Mouse (Mus musculus): ENCODE measurements around the gene Ift122. TPM values are rescaled to one million over a fixed set of nuclear protein-coding genes. Genes with fewer than 3 reads are reported as not detected.

Ift122 gene
- polyA plus RNA-seq, 1 experiment from 2014 or later: 23.9 TPM

- WGBS: 26% methylated on average over 5 of the region's 5 CpGs
- H3K27ac ChIP-seq (ENCODE audit: low read length): no peak overlapping the region
- H3K4me1 ChIP-seq (ENCODE audit: control insufficient read depth, insufficient read depth, low read length): peaks cover 12% of the 10 kb centered on the region
- no peaks in the 10 kb centered on the region for H3K9me3 ChIP-seq (ENCODE audit: control insufficient read depth, low read depth, low read length)
- no peak for ATAC-seq (ENCODE audit: insufficient number of reproducible peaks, insufficient read depth, low FRiP score, low read depth)
- H3K4me3 ChIP-seq (ENCODE audit: low read depth, low read length): no peak overlapping the region
- H3K9ac ChIP-seq (replicated peaks; ENCODE audit: low read depth, low read length): no peak overlapping the region
- no peaks in the 10 kb centered on the region for H3K27me3 ChIP-seq (ENCODE audit: control insufficient read depth, insufficient read depth, low read length)
- no peaks in the 10 kb centered on the region for H3K36me3 ChIP-seq (ENCODE audit: control insufficient read depth, insufficient read depth, low read length)
- H3K4me2 ChIP-seq (replicated peaks; ENCODE audit: low read depth, low read length): no peak overlapping the region
Observed at GRCm38 (mm10) chr6:115930018-115930417, 76.7 kb downstream of the Ift122 start.

- Histone ChIP-seq H3K27me3 (ENCODE audit: control insufficient read depth, insufficient read depth, low read length) (no peaks in the 10 kb centered on the region), H3K4me1 (ENCODE audit: control insufficient read depth, insufficient read depth, low read length) (peaks cover 12% of the 10 kb centered on the region), H3K27ac (ENCODE audit: low read length) (no peak within 1 kb of the TSS), H3K9me3 (ENCODE audit: control insufficient read depth, low read depth, low read length) (no peaks in the 10 kb centered on the region), H3K9ac (replicated peaks; ENCODE audit: low read depth, low read length) (no peak within 1 kb of the TSS), H3K4me2 (replicated peaks; ENCODE audit: low read depth, low read length) (no peak within 1 kb of the TSS), H3K4me3 (ENCODE audit: low read depth, low read length) (no peak within 1 kb of the TSS), H3K36me3 (ENCODE audit: control insufficient read depth, insufficient read depth, low read length) (no peaks in the 10 kb centered on the region)
- no peak for ATAC-seq (ENCODE audit: insufficient number of reproducible peaks, insufficient read depth, low FRiP score, low read depth)
- WGBS: 81% methylated on average over 14 of the region's 14 CpGs
Observed at GRCm38 (mm10) chr6:115931639-115932038, 78.4 kb downstream of the Ift122 start, which contains the start of gene Rho. TSS of gene Rho (plus strand) at chr6:115931748.

- ATAC-seq (ENCODE audit: insufficient number of reproducible peaks, insufficient read depth, low FRiP score, low read depth): no peak
- Histone ChIP-seq H3K27me3 (ENCODE audit: control insufficient read depth, insufficient read depth, low read length) (no peaks in the 10 kb centered on the region), H3K9ac (replicated peaks; ENCODE audit: low read depth, low read length) (no peak overlapping the region), H3K4me1 (ENCODE audit: control insufficient read depth, insufficient read depth, low read length) (peaks cover 12% of the 10 kb centered on the region), H3K4me2 (replicated peaks; ENCODE audit: low read depth, low read length) (no peak overlapping the region), H3K27ac (ENCODE audit: low read length) (no peak overlapping the region), H3K36me3 (ENCODE audit: control insufficient read depth, insufficient read depth, low read length) (no peaks in the 10 kb centered on the region), H3K9me3 (ENCODE audit: control insufficient read depth, low read depth, low read length) (no peaks in the 10 kb centered on the region), H3K4me3 (ENCODE audit: low read depth, low read length) (no peak overlapping the region)
- WGBS: 91% methylated on average over 3 of the region's 3 CpGs
Observed at GRCm38 (mm10) chr6:115932391-115932790, 79.1 kb downstream of the Ift122 start.

GRCm38 (mm10) chr6:115935544-115935943 lies 82.3 kb downstream of the Ift122 start:
- H3K36me3 ChIP-seq (ENCODE audit: control insufficient read depth, insufficient read depth, low read length): no peaks in the 10 kb centered on the region
- H3K27me3 ChIP-seq (ENCODE audit: control insufficient read depth, insufficient read depth, low read length): no peaks in the 10 kb centered on the region
- no peak overlapping the region for H3K4me2 ChIP-seq (replicated peaks; ENCODE audit: low read depth, low read length)
- H3K4me1 ChIP-seq (ENCODE audit: control insufficient read depth, insufficient read depth, low read length): no peaks in the 10 kb centered on the region
- H3K9me3 ChIP-seq (ENCODE audit: control insufficient read depth, low read depth, low read length): no peaks in the 10 kb centered on the region
- no peak overlapping the region for H3K9ac ChIP-seq (replicated peaks; ENCODE audit: low read depth, low read length)
- 86% methylated on average over 8 of the region's 8 CpGs for WGBS
- no peak overlapping the region for H3K4me3 ChIP-seq (ENCODE audit: low read depth, low read length)
- ATAC-seq (ENCODE audit: insufficient number of reproducible peaks, insufficient read depth, low FRiP score, low read depth): no peak
- H3K27ac ChIP-seq (ENCODE audit: low read length): no peak overlapping the region

- no peaks in the 10 kb centered on the region for H3K9me3 ChIP-seq (ENCODE audit: control insufficient read depth, low read depth, low read length)
- no peak overlapping the region for H3K4me2 ChIP-seq (replicated peaks; ENCODE audit: low read depth, low read length)
- no peaks in the 10 kb centered on the region for H3K27me3 ChIP-seq (ENCODE audit: control insufficient read depth, insufficient read depth, low read length)
- WGBS: 88% methylated on average over 2 of the region's 2 CpGs
- H3K9ac ChIP-seq (replicated peaks; ENCODE audit: low read depth, low read length): no peak overlapping the region
- H3K36me3 ChIP-seq (ENCODE audit: control insufficient read depth, insufficient read depth, low read length): no peaks in the 10 kb centered on the region
- H3K4me3 ChIP-seq (ENCODE audit: low read depth, low read length): no peak overlapping the region
- ATAC-seq (ENCODE audit: insufficient number of reproducible peaks, insufficient read depth, low FRiP score, low read depth): no peak
- no peak overlapping the region for H3K27ac ChIP-seq (ENCODE audit: low read length)
- H3K4me1 ChIP-seq (ENCODE audit: control insufficient read depth, insufficient read depth, low read length): peaks cover 11% of the 10 kb centered on the region; the same call in 1 of the 2 replicates
Observed at GRCm38 (mm10) chr6:115938011-115938410, 84.7 kb downstream of the Ift122 start.

- no peaks in the 10 kb centered on the region for H3K36me3 ChIP-seq (ENCODE audit: control insufficient read depth, insufficient read depth, low read length)
- no peak for ATAC-seq (ENCODE audit: insufficient number of reproducible peaks, insufficient read depth, low FRiP score, low read depth)
- no peak overlapping the region for H3K9ac ChIP-seq (replicated peaks; ENCODE audit: low read depth, low read length)
- no peak overlapping the region for H3K27ac ChIP-seq (ENCODE audit: low read length)
- no peak overlapping the region for H3K4me3 ChIP-seq (ENCODE audit: low read depth, low read length)
- H3K4me2 ChIP-seq (replicated peaks; ENCODE audit: low read depth, low read length): no peak overlapping the region
- H3K27me3 ChIP-seq (ENCODE audit: control insufficient read depth, insufficient read depth, low read length): no peaks in the 10 kb centered on the region
- 48% methylated on average over 1 of the region's 1 CpGs for WGBS
- peaks cover 11% of the 10 kb centered on the region; the same call in 1 of the 2 replicates for H3K4me1 ChIP-seq (ENCODE audit: control insufficient read depth, insufficient read depth, low read length)
- no peaks in the 10 kb centered on the region for H3K9me3 ChIP-seq (ENCODE audit: control insufficient read depth, low read depth, low read length)
Observed at GRCm38 (mm10) chr6:115938798-115939197, 85.5 kb downstream of the Ift122 start.

- peaks cover 11% of the 10 kb centered on the region; the same call in 1 of the 2 replicates for H3K4me1 ChIP-seq (ENCODE audit: control insufficient read depth, insufficient read depth, low read length)
Observed at GRCm38 (mm10) chr6:115940603-115941002, 87.3 kb downstream of the Ift122 start.

GRCm38 (mm10) chr6:115941128-115941527 lies 87.9 kb downstream of the Ift122 start:
- Histone ChIP-seq H3K27ac (ENCODE audit: low read length) (no peak overlapping the region), H3K4me2 (replicated peaks; ENCODE audit: low read depth, low read length) (no peak overlapping the region), H3K9ac (replicated peaks; ENCODE audit: low read depth, low read length) (no peak overlapping the region), H3K9me3 (ENCODE audit: control insufficient read depth, low read depth, low read length) (no peaks in the 10 kb centered on the region), H3K27me3 (ENCODE audit: control insufficient read depth, insufficient read depth, low read length) (no peaks in the 10 kb centered on the region), H3K4me3 (ENCODE audit: low read depth, low read length) (no peak overlapping the region), H3K4me1 (ENCODE audit: control insufficient read depth, insufficient read depth, low read length) (peaks cover 11% of the 10 kb centered on the region; the same call in 1 of the 2 replicates), H3K36me3 (ENCODE audit: control insufficient read depth, insufficient read depth, low read length) (no peaks in the 10 kb centered on the region)
- WGBS: 8% methylated on average over 7 of the region's 12 CpGs
- no peak for ATAC-seq (ENCODE audit: insufficient number of reproducible peaks, insufficient read depth, low FRiP score, low read depth)

More at GRCm38 (mm10) chr6:115940603-115941002, 87.3 kb downstream of the Ift122 start:
- no peak overlapping the region for H3K27ac ChIP-seq (ENCODE audit: low read length)
- no peak for ATAC-seq (ENCODE audit: insufficient number of reproducible peaks, insufficient read depth, low FRiP score, low read depth)
- WGBS: 50% methylated on average over 1 of the region's 1 CpGs
- H3K9ac ChIP-seq (replicated peaks; ENCODE audit: low read depth, low read length): no peak overlapping the region
- no peak overlapping the region for H3K4me3 ChIP-seq (ENCODE audit: low read depth, low read length)
- H3K36me3 ChIP-seq (ENCODE audit: control insufficient read depth, insufficient read depth, low read length): no peaks in the 10 kb centered on the region
- no peaks in the 10 kb centered on the region for H3K27me3 ChIP-seq (ENCODE audit: control insufficient read depth, insufficient read depth, low read length)
- H3K9me3 ChIP-seq (ENCODE audit: control insufficient read depth, low read depth, low read length): no peaks in the 10 kb centered on the region
- H3K4me2 ChIP-seq (replicated peaks; ENCODE audit: low read depth, low read length): no peak overlapping the region
